Mouse (Mus musculus) kidney, adult 2 months (tissue): ENCODE measurements at regions not wholly inside any gene's neighbourhood (a gene's known extent, or its start where the extent isn't known, plus 50 kb on each side); places are given as distances from the start of the nearest gene placed in this dataset.

ENCODE experiments used
- DNase-seq: peaks from one replicate; pipeline ENCODE4 v3.0.0; 2021
- H3K27ac ChIP-seq: fragments of 200-500 bp; 2 replicates; pipeline ENCODE4 v1.5.1; 2012; ENCODE audit warnings: low read depth, low read length, control low read depth, inconsistent platforms; ENCODE audit not compliant: insufficient read depth
- H3K27me3 ChIP-seq: fragments of 200-500 bp; replicated peaks from 2 replicates; pipeline ENCODE4 v1.6.1; 2012; ENCODE audit warnings: mild to moderate bottlenecking, moderate library complexity, low read length, inconsistent platforms; ENCODE audit not compliant: control insufficient read depth, insufficient read depth
- H3K36me3 ChIP-seq: fragments of 200-500 bp; 2 replicates; pipeline ENCODE4 v1.6.1; 2012; ENCODE audit warnings: mild to moderate bottlenecking, moderate library complexity, low read length, inconsistent platforms; ENCODE audit not compliant: control insufficient read depth, insufficient read depth
- H3K4me1 ChIP-seq: fragments of 200-500 bp; 2 replicates; pipeline ENCODE4 v1.6.1; 2011; ENCODE audit warnings: low read length; ENCODE audit not compliant: control insufficient read depth, insufficient read depth
- H3K4me3 ChIP-seq: fragments of 200-500 bp; 2 replicates; pipeline ENCODE4 v1.5.1; 2011; ENCODE audit warnings: mild to moderate bottlenecking, low read depth, low read length, control low read depth; ENCODE audit not compliant: insufficient read depth
- CTCF ChIP-seq: fragments of 200-500 bp; conservative IDR thresholded peaks from 2 replicates; pipeline ENCODE4 v1.5.1; 2011; ENCODE audit warnings: low read depth, mild to moderate bottlenecking, control low read depth, low read length, moderate library complexity, mixed read lengths; ENCODE audit not compliant: insufficient read depth, insufficient read length
- POLR2A ChIP-seq: fragments of 200-500 bp; IDR thresholded peaks from one replicate; pipeline ENCODE4 v1.6.1; 2011; ENCODE audit warnings: low read depth, low read length, control low read depth
- WGBS: fragments of 180-500 bp; shearing (Covaris S2); methylation state at CpG from one replicate; pipeline ENCODE4 v1.1.7; 2018; 5-methylcytosine and 5-hydroxymethylcytosine counted together

DNA sequence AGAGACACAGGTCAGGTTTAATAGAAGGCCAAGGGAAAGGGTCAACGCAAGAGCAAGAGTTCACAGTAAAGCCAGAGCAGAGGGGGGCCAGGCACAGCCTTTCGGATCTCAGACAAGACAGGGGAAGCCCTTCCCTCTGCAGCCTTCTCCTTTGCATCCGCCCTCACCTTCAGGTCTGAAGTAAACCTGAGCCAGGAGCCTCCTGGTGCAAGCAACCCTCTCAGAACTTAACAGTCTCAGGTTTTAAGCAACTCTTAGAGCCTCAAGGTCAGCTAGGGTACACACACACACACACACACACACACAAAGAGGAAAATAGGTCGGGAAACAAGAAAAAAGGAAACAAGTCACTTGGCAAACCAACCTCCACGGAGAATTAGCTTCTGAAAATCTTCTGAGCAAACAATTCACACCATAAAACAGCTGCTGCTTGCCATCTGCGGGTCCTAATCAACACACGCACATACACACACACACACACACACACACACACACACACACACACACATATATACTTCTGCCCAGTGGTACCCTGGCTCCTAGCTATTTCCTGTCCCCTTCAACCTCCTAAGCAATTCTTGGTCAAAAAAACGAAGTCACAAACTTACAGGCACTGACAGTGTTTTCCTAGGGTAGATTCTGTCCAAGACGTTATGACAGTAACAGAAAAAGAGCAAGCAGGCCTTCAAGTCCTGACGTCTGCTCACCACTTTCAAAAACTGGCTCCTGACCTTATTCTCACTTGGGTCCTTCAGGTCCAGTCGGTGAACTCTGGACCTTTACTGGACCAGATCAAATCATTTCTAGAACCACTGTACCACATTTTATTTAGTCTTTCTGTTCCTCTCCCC is 196.4 kb downstream of the Sox4 start:
- Histone ChIP-seq H3K4me1 (peaks cover 3% of the 10 kb centered on the region; the same call in 1 of the 2 replicates), H3K27ac (peak overlapping the region; percentile 12), H3K4me3 (peak overlapping the region; percentile 22), H3K36me3 (no peaks in the 10 kb centered on the region), H3K27me3 (no peaks in the 10 kb centered on the region)
- TF ChIP-seq CTCF (no peak), POLR2A (no peak)
- 27% methylated on average over 11 of the region's 11 CpGs for WGBS
- peak; percentile 79 for DNase-seq

- no peak for DNase-seq
- 46% methylated on average over 5 of the region's 5 CpGs for WGBS
- TF ChIP-seq CTCF, result no peak
- no peak for TF ChIP-seq POLR2A
Measured at GRCm38 (mm10) chr13:28754207-28754606, 199.3 kb downstream of the Sox4 start.

GRCm38 (mm10) chr13:28750949-28751692 is 202.4 kb downstream of the Sox4 start:
- H3K27ac ChIP-seq, result no peak overlapping the region
- 80% methylated on average over 11 of the region's 11 CpGs for WGBS
- no peaks in the 10 kb centered on the region for H3K27me3 ChIP-seq
- DNase-seq, result no peak
- H3K4me1 ChIP-seq, result no peaks in the 10 kb centered on the region
- TF ChIP-seq CTCF (no peak), POLR2A (no peak)
- no peak overlapping the region for H3K4me3 ChIP-seq
- H3K36me3 ChIP-seq, result no peaks in the 10 kb centered on the region

More at GRCm38 (mm10) chr13:28754207-28754606, 199.3 kb downstream of the Sox4 start:
- Histone ChIP-seq H3K27me3 (no peaks in the 10 kb centered on the region), H3K4me1 (peaks cover 3% of the 10 kb centered on the region; the same call in 1 of the 2 replicates), H3K27ac (no peak overlapping the region), H3K4me3 (no peak overlapping the region), H3K36me3 (no peaks in the 10 kb centered on the region)

GRCm38 (mm10) chr13:28740158-28740670 is 213.3 kb downstream of the Sox4 start:
- Histone ChIP-seq H3K27ac (no peak overlapping the region), H3K27me3 (no peaks in the 10 kb centered on the region), H3K4me3 (no peak overlapping the region), H3K36me3 (no peaks in the 10 kb centered on the region), H3K4me1 (peaks cover 3% of the 10 kb centered on the region; the same call in 1 of the 2 replicates)
- 50% methylated on average over 7 of the region's 7 CpGs for WGBS
- no peak for DNase-seq
- TF ChIP-seq POLR2A, result no peak
- TF ChIP-seq CTCF, result no peak

DNA sequence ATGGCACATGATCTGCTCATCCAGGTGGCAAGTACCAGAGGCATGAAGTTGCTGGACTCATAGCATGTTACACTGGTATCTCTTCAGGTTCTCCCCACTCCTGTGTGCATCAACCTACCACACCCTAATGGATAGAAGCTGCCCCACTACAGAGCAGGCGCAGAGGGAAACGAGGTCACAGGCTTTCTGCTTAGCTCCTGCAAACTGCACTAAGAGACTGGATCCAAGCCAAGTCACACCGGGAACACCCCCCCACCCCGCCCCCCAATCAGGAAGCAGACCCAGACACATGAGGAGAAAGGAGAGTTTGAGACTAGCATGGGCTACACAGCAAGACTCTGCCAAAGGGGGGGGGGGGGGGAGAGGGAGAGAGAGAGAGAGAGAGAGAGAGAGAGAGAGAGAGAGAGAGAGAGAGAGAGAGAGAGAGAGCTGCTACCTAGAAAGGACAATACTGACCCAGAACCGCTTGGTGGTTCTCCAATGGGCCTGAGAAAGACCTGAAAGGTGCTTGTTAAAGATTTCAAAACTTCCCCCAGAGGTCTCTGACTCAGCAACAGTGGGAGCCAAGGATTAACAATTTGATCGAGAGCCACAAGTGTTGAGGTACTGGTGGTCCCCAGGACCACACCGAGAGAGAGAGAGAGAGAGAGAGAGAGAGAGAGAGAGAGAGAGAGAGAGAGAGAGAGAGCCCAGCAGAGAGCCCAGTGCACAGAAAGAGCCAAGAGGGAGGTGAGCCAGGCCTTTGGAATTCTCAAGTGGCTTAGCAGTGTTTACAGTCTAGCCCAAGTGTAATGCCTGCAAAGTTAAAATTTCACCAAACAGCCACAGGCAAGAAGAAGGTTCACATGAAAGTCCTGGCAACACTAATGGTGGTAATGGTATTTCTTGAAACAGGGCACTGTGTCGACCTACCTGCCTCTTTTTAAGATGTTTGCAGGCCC is 215.1 kb downstream of the Sox4 start:
- Histone ChIP-seq H3K27me3 (no peaks in the 10 kb centered on the region), H3K4me3 (no peak overlapping the region), H3K27ac (peak overlapping the region; percentile 68), H3K4me1 (peaks cover 3% of the 10 kb centered on the region; the same call in 1 of the 2 replicates), H3K36me3 (no peaks in the 10 kb centered on the region)
- TF ChIP-seq POLR2A (no peak), CTCF (no peak)
- DNase-seq, result peak; percentile 88
- 31% methylated on average over 8 of the region's 8 CpGs for WGBS

GRCm38 (mm10) chr13:28732475-28732874 is 221.0 kb downstream of the Sox4 start:
- H3K36me3 ChIP-seq, result no peaks in the 10 kb centered on the region
- no peak for DNase-seq
- H3K27me3 ChIP-seq, result no peaks in the 10 kb centered on the region
- 89% methylated on average over 1 of the region's 1 CpGs for WGBS
- no peak overlapping the region for H3K4me3 ChIP-seq
- peaks cover 6% of the 10 kb centered on the region for H3K4me1 ChIP-seq
- TF ChIP-seq CTCF, result no peak
- H3K27ac ChIP-seq, result no peak overlapping the region
